Mouse (Mus musculus) thymus, postnatal 0 days (tissue): ENCODE data around the gene Dctn3. TPM values are rescaled to one million over a fixed set of nuclear protein-coding genes. Genes with fewer than 3 reads are reported as not detected.
"Not testable (repeated sequence)": the region's sequence is repeated elsewhere in the genome, so short reads cannot be mapped to it uniquely, and the experiment has no call there.

Source experiments
- DNase-seq: peaks from one replicate; pipeline ENCODE4 v3.0.0-alpha.2; 2015; ENCODE audit warnings: low spot score
- polyA plus RNA-seq: library from polyadenylated mRNA; unstranded; fragments of >200 nt; fragmentation: Nextera tagmentation; extraction: Ambion mirVana; gene quantifications from 2 replicates; pipeline ENCODE4 v1.2.1, GENCODE M21; 2015

Dctn3 gene
- polyA plus RNA-seq, 1 experiment from 2014 or later: 181 TPM

GRCm38 (mm10) chr4:41699783-41700182 lies 23.2 kb downstream of the Dctn3 start, which contains the start of gene Il11ra1:
TSS of gene Il11ra1 (plus strand) at chr4:41699989.
- not testable (repeated sequence) for DNase-seq

- DNase-seq: not testable (repeated sequence)
Measured at GRCm38 (mm10) chr4:41698421-41699016, 24.5 kb downstream of the Dctn3 start.

GRCm38 (mm10) chr4:41696930-41697841 lies 25.8 kb downstream of the Dctn3 start, which contains the start of gene Cntfr:
TSS of gene Cntfr (minus strand) at chr4:41697089.
- DNase-seq: peak; percentile 39

GRCm38 (mm10) chr4:41696452-41696851 lies 26.5 kb downstream of the Dctn3 start:
- not testable (repeated sequence) for DNase-seq

GRCm38 (mm10) chr4:41695800-41696199 lies 27.2 kb downstream of the Dctn3 start:
- DNase-seq: not testable (repeated sequence)

GRCm38 (mm10) chr4:41693511-41693910 lies 29.5 kb downstream of the Dctn3 start:
- DNase-seq: not testable (repeated sequence)

- DNase-seq: not testable (repeated sequence)
Measured at GRCm38 (mm10) chr4:41690014-41690413, 33.0 kb downstream of the Dctn3 start.

GRCm38 (mm10) chr4:41688562-41688961 lies 34.4 kb downstream of the Dctn3 start:
- DNase-seq: not testable (repeated sequence)

GRCm38 (mm10) chr4:41685882-41686492 lies 37.0 kb downstream of the Dctn3 start:
- DNase-seq: not testable (repeated sequence)

GRCm38 (mm10) chr4:41684931-41685453 lies 38.0 kb downstream of the Dctn3 start:
- DNase-seq: not testable (repeated sequence)

- not testable (repeated sequence) for DNase-seq
Measured at GRCm38 (mm10) chr4:41684131-41684930, 38.6 kb downstream of the Dctn3 start.

- not testable (repeated sequence) for DNase-seq
Measured at GRCm38 (mm10) chr4:41683303-41683702, 39.7 kb downstream of the Dctn3 start.

GRCm38 (mm10) chr4:41682789-41683188 lies 40.2 kb downstream of the Dctn3 start:
- no peak for DNase-seq

GRCm38 (mm10) chr4:41681947-41682346 lies 41.0 kb downstream of the Dctn3 start:
- DNase-seq: no peak

- DNase-seq: no peak
Measured at GRCm38 (mm10) chr4:41681176-41681575, 41.8 kb downstream of the Dctn3 start.

GRCm38 (mm10) chr4:41679291-41679690 lies 43.7 kb downstream of the Dctn3 start:
- no peak for DNase-seq

- DNase-seq: no peak
Measured at GRCm38 (mm10) chr4:41678863-41679262, 44.1 kb downstream of the Dctn3 start.

GRCm38 (mm10) chr4:41677006-41677629 lies 45.9 kb downstream of the Dctn3 start:
- no peak for DNase-seq

GRCm38 (mm10) chr4:41676248-41677005 lies 46.5 kb downstream of the Dctn3 start:
- no peak for DNase-seq
